22 mouse cellular contexts compared by ENCODE assay signal in genomic region chr11:117731470-117731869, GRCm38 (mm10). TPM values are rescaled to one million over a fixed set of nuclear protein-coding genes. Genes with fewer than 3 reads are reported as not detected.
DNase-seq lines count a peak whose midpoint lies in the region; ATAC-seq and TF ChIP-seq lines count a peak whose summit lies in the region.
"Had no signal": no experiment of that assay in that cellular context is flagged by ENCODE, and none has a peak within 500 bp of the region (broad histone marks: within the 10 kb centered on the region; RNA-seq: fewer than 3 reads in every experiment).

No protein-coding gene starts in this region.

- WGBS in hindbrain, embryonic 13.5 days, result 93% methylated on average over 7 of the region's 7 CpGs
- 85% methylated on average over 7 of the region's 7 CpGs for WGBS in hindbrain, postnatal 0 days
- 73% methylated on average over 7 of the region's 7 CpGs for WGBS in kidney, embryonic 15.5 days
- 89% methylated on average over 7 of the region's 7 CpGs for WGBS in forebrain, embryonic 16.5 days

- no peak for ATAC-seq in hindbrain, embryonic 13.5 days (ENCODE audit: low FRiP score)
- no peak for ATAC-seq in hindbrain, postnatal 0 days
- no peak for ATAC-seq in kidney, embryonic 15.5 days (replicated peaks; ENCODE audit: low FRiP score)
- no peak for ATAC-seq in forebrain, embryonic 16.5 days
- ATAC-seq: forebrain, embryonic 13.5 days; midbrain, embryonic 15.5 days had no signal

- no peak for TF ChIP-seq CTCF in hindbrain, postnatal 0 days (IDR thresholded peaks at IDR 0.05; ENCODE audit: low read depth)

- peaks cover 36% of the 10 kb centered on the region for H3K36me3 ChIP-seq in hindbrain, embryonic 13.5 days
- H3K36me3 ChIP-seq in hindbrain, postnatal 0 days (ENCODE audit: insufficient read depth, low read length), result peaks cover 11% of the 10 kb centered on the region; the same call in 1 of the 2 replicates
- H3K36me3 ChIP-seq in kidney, embryonic 15.5 days, result peaks cover 32% of the 10 kb centered on the region
- H3K36me3 ChIP-seq in forebrain, embryonic 16.5 days (ENCODE audit: control insufficient read depth, insufficient read depth), result peaks cover 8% of the 10 kb centered on the region; the same call in 1 of the 2 replicates

- H3K27me3 ChIP-seq in hindbrain, embryonic 13.5 days, result no peaks in the 10 kb centered on the region
- no peaks in the 10 kb centered on the region for H3K27me3 ChIP-seq in hindbrain, postnatal 0 days (ENCODE audit: insufficient read depth, low read length)
- H3K27me3 ChIP-seq in kidney, embryonic 15.5 days, result no peaks in the 10 kb centered on the region
- no peaks in the 10 kb centered on the region for H3K27me3 ChIP-seq in forebrain, embryonic 16.5 days (replicated peaks; ENCODE audit: control insufficient read depth, insufficient read depth, low read length)
- H3K27me3 ChIP-seq: forebrain, embryonic 13.5 days; heart, embryonic 12.5 days; liver, embryonic 15.5 days; midbrain, embryonic 15.5 days; neural tube, embryonic 12.5 days; stomach, embryonic 15.5 days had no signal

- 0 out of 2 replicates have a peak overlapping the region, but pooled peaks have one; percentile 44 for H3K27ac ChIP-seq in hindbrain, embryonic 13.5 days
- no peak overlapping the region for H3K27ac ChIP-seq in hindbrain, postnatal 0 days
- peak overlapping the region; percentile 81 for H3K27ac ChIP-seq in kidney, embryonic 15.5 days
- no peak overlapping the region for H3K27ac ChIP-seq in forebrain, embryonic 16.5 days (ENCODE audit: low read length)
- H3K27ac ChIP-seq: forebrain, embryonic 13.5 days; limb, embryonic 10.5 days; liver, embryonic 15.5 days; midbrain, embryonic 15.5 days; neural tube, embryonic 12.5 days; stomach, embryonic 15.5 days had no signal

- no peak overlapping the region for H3K4me3 ChIP-seq in hindbrain, embryonic 13.5 days
- no peak overlapping the region for H3K4me3 ChIP-seq in hindbrain, postnatal 0 days (ENCODE audit: low read length)
- H3K4me3 ChIP-seq in kidney, embryonic 15.5 days (replicated peaks), result no peak overlapping the region
- H3K4me3 ChIP-seq in forebrain, embryonic 16.5 days (replicated peaks; ENCODE audit: low read length), result no peak overlapping the region
- H3K4me3 ChIP-seq: forebrain, embryonic 13.5 days; heart, embryonic 12.5 days; limb, embryonic 10.5 days; liver, embryonic 15.5 days; midbrain, embryonic 15.5 days; neural tube, embryonic 12.5 days; stomach, embryonic 15.5 days had no signal

- H3K9me3 ChIP-seq in hindbrain, embryonic 13.5 days, result no peaks in the 10 kb centered on the region
- H3K9me3 ChIP-seq in hindbrain, postnatal 0 days (ENCODE audit: low read length), result no peaks in the 10 kb centered on the region
- no peaks in the 10 kb centered on the region for H3K9me3 ChIP-seq in kidney, embryonic 15.5 days (replicated peaks)
- no peaks in the 10 kb centered on the region for H3K9me3 ChIP-seq in forebrain, embryonic 16.5 days (ENCODE audit: control insufficient read depth, low read length)
- H3K9me3 ChIP-seq: forebrain, embryonic 13.5 days; heart, embryonic 12.5 days; limb, embryonic 10.5 days; liver, embryonic 15.5 days; midbrain, embryonic 15.5 days; neural tube, embryonic 12.5 days; stomach, embryonic 15.5 days had no signal

- no peaks in the 10 kb centered on the region for H3K4me1 ChIP-seq in hindbrain, embryonic 13.5 days (replicated peaks)
- H3K4me1 ChIP-seq in hindbrain, postnatal 0 days (ENCODE audit: insufficient read depth, low read length), result no peaks in the 10 kb centered on the region
- peaks cover 39% of the 10 kb centered on the region for H3K4me1 ChIP-seq in kidney, embryonic 15.5 days
- peaks cover 3% of the 10 kb centered on the region; the same call in 1 of the 2 replicates for H3K4me1 ChIP-seq in forebrain, embryonic 16.5 days (replicated peaks; ENCODE audit: control insufficient read depth, insufficient read depth, low read length)
- H3K4me1 ChIP-seq: forebrain, embryonic 13.5 days; limb, embryonic 10.5 days; midbrain, embryonic 15.5 days; stomach, embryonic 15.5 days had no signal

- no peak for DNase-seq in hindbrain, postnatal 0 days (ENCODE audit: low spot score)
- peak; percentile 44 for DNase-seq in adrenal gland, postnatal 25 days
- DNase-seq in kidney, postnatal 36 days, result peak; percentile 54 to 55
- DNase-seq in urinary bladder, adult 2 months (ENCODE audit: low spot score), result no peak
- DNase-seq in spleen, adult 12 weeks (ENCODE audit: low spot score), result no peak
- DNase-seq: gastrocnemius, postnatal 14 days; heart, adult 18-20 months; heart, postnatal 10 days; liver; lung, postnatal 4 days; thymus, adult 18-20 months; thymus, postnatal 4 days had no signal

- no peak overlapping the region for H3K4me2 ChIP-seq in hindbrain, embryonic 13.5 days
- H3K4me2 ChIP-seq in hindbrain, postnatal 0 days (ENCODE audit: low read depth, low read length), result no peak overlapping the region
- no peak overlapping the region for H3K4me2 ChIP-seq in kidney, embryonic 15.5 days
- no peak overlapping the region for H3K4me2 ChIP-seq in forebrain, embryonic 16.5 days (ENCODE audit: low read length)
- H3K4me2 ChIP-seq: forebrain, embryonic 13.5 days; heart, embryonic 12.5 days; liver, embryonic 15.5 days; midbrain, embryonic 15.5 days; neural tube, embryonic 12.5 days; stomach, embryonic 15.5 days had no signal

- no peak overlapping the region for H3K9ac ChIP-seq in hindbrain, embryonic 13.5 days
- H3K9ac ChIP-seq in hindbrain, postnatal 0 days (replicated peaks; ENCODE audit: low read length), result no peak overlapping the region
- no peak overlapping the region for H3K9ac ChIP-seq in kidney, embryonic 15.5 days
- H3K9ac ChIP-seq in forebrain, embryonic 16.5 days (replicated peaks; ENCODE audit: low read depth, low read length), result no peak overlapping the region
- H3K9ac ChIP-seq: forebrain, embryonic 13.5 days; heart, embryonic 12.5 days; liver, embryonic 15.5 days; midbrain, embryonic 15.5 days; neural tube, embryonic 12.5 days; stomach, embryonic 15.5 days had no signal

RNA-seq across cellular contexts. Expression of gene Tmc8, which starts 50.4 kb away (rescaled TPM):
- polyA plus RNA-seq in hindbrain, embryonic 13.5 days (2015; fragmentation: Nextera tagmentation; extraction: Ambion mirVana), result 0.75 and 1.5 TPM in 2 replicates
- total RNA-seq in hindbrain, postnatal 0 days (2014; rRNA removed), result 0.73 and 0.75 TPM in 2 replicates
- polyA plus RNA-seq in hindbrain, postnatal 0 days (2015; fragmentation: Nextera tagmentation; extraction: Ambion mirVana), result 0.44 and 0.86 TPM in 2 replicates
- 3.1 and 4.6 TPM in 2 replicates for total RNA-seq in adrenal gland, postnatal 25 days (2021)
- polyA plus RNA-seq in kidney, embryonic 15.5 days (2015; fragmentation: Nextera tagmentation; extraction: Ambion mirVana), result 2.7 and 3.6 TPM in 2 replicates
- 3.1 and 3.4 TPM in 2 replicates for polyA plus RNA-seq in urinary bladder, adult 2 months (2012; rRNA removed)
- 0.78 and 0.99 TPM in 2 replicates for polyA plus RNA-seq in forebrain, embryonic 16.5 days (2015; fragmentation: Nextera tagmentation; extraction: Ambion mirVana)

RNA-seq across cellular contexts. Expression of gene Tmc6, which starts 50.5 kb away (rescaled TPM):
- 5.3 TPM in 2 replicates for polyA plus RNA-seq in hindbrain, embryonic 13.5 days (2015; fragmentation: Nextera tagmentation; extraction: Ambion mirVana)
- total RNA-seq in hindbrain, postnatal 0 days (2014; rRNA removed), result 3.3 and 4.7 TPM in 2 replicates
- polyA plus RNA-seq in hindbrain, postnatal 0 days (2015; fragmentation: Nextera tagmentation; extraction: Ambion mirVana), result 3.2 and 4.9 TPM in 2 replicates
- total RNA-seq in adrenal gland, postnatal 25 days (2021), result 31.9 and 43.5 TPM in 2 replicates
- polyA plus RNA-seq in kidney, embryonic 15.5 days (2015; fragmentation: Nextera tagmentation; extraction: Ambion mirVana), result 36.2 and 37.5 TPM in 2 replicates
- polyA plus RNA-seq in urinary bladder, adult 2 months (2012; rRNA removed), result 48.2 and 55.4 TPM in 2 replicates
- 2.7 and 3.3 TPM in 2 replicates for polyA plus RNA-seq in forebrain, embryonic 16.5 days (2015; fragmentation: Nextera tagmentation; extraction: Ambion mirVana)

Comparison
In these comparisons a context has a peak if more than half of its experiments do, and no peak if none do; other contexts are left out.
1. H3K27ac ChIP-seq: peak in hindbrain, embryonic 13.5 days (single experiment) and kidney, embryonic 15.5 days (single experiment); none in hindbrain, postnatal 0 days (single experiment) and forebrain, embryonic 16.5 days (single experiment).
2. DNase-seq: peak in adrenal gland, postnatal 25 days (single experiment) and kidney, postnatal 36 days (2 of 2); none in hindbrain, postnatal 0 days (single experiment), urinary bladder, adult 2 months (single experiment) and spleen, adult 12 weeks (single experiment).